Mouse (Mus musculus) neural tube, embryonic 11.5 days (tissue): ENCODE measurements around the gene Olfr1496. TPM values are rescaled to one million over a fixed set of nuclear protein-coding genes. Genes with fewer than 3 reads are reported as not detected.
"Not testable (repeated sequence)": the region's sequence is repeated elsewhere in the genome, so short reads cannot be mapped to it uniquely, and the experiment has no call there.

Source experiments
- ATAC-seq: fragments of 200-750 bp; cut with Nextera tagmentation; 2 replicates; pipeline ENCODE4 v1.8.0; 2017; ENCODE audit warnings: moderate number of reproducible peaks, mild to moderate bottlenecking, moderate TSS enrichment, moderate library complexity; ENCODE audit not compliant: insufficient read depth, low FRiP score, low TSS enrichment
- DNase-seq: peaks from one replicate; pipeline ENCODE4 v3.0.0-alpha.2; 2015; ENCODE audit warnings: low spot score
- H3K27ac ChIP-seq: fragments of 300-500 bp; sonication (generic); 2 replicates; pipeline ENCODE4 v1.5.1; 2014; ENCODE audit warnings: low read depth, mild to moderate bottlenecking, low read length
- H3K27me3 ChIP-seq: fragments of 300-500 bp; sonication (generic); 2 replicates; pipeline ENCODE4 v1.6.1; 2014; ENCODE audit warnings: mild to moderate bottlenecking, low read length, mixed read lengths; ENCODE audit not compliant: control insufficient read depth, insufficient read depth
- H3K36me3 ChIP-seq: fragments of 300-500 bp; sonication (generic); 2 replicates; pipeline ENCODE4 v1.6.1; 2014; ENCODE audit warnings: mild to moderate bottlenecking, low read length, moderate library complexity, mixed read lengths; ENCODE audit not compliant: control insufficient read depth, insufficient read depth
- H3K4me1 ChIP-seq: fragments of 300-500 bp; sonication (generic); 2 replicates; pipeline ENCODE4 v1.6.1; 2014; ENCODE audit warnings: low read length, mixed read lengths; ENCODE audit not compliant: control insufficient read depth, insufficient read depth
- H3K4me2 ChIP-seq: fragments of 300-500 bp; sonication (generic); 2 replicates; pipeline ENCODE4 v1.6.1; 2014; ENCODE audit warnings: low read depth, mild to moderate bottlenecking, moderate library complexity
- H3K4me3 ChIP-seq: fragments of 300-500 bp; sonication (generic); 2 replicates; pipeline ENCODE4 v1.5.1; 2014; ENCODE audit warnings: low read depth, low read length
- H3K9ac ChIP-seq: fragments of 300-500 bp; sonication (generic); 2 replicates; pipeline ENCODE4 v1.6.1; 2014; ENCODE audit warnings: mild to moderate bottlenecking, low read length
- H3K9me3 ChIP-seq: fragments of 300-500 bp; sonication (generic); 2 replicates; pipeline ENCODE4 v1.6.1; 2016; ENCODE audit warnings: low read length; ENCODE audit not compliant: control insufficient read depth
- WGBS: fragments of 180-500 bp; shearing (Covaris S2); extraction: QIAGEN DNeasy Blood & Tissue Kit; methylation state at CpG from one replicate; pipeline ENCODE4 v1.1.7; 2014; 5-methylcytosine and 5-hydroxymethylcytosine counted together
- polyA plus RNA-seq: library from polyadenylated mRNA; unstranded; fragments of >200 nt; fragmentation: Nextera tagmentation; extraction: Ambion mirVana; gene quantifications from 2 replicates; pipeline ENCODE4 v1.2.1, GENCODE M21; 2014

Olfr1496 gene
- polyA plus RNA-seq: not detected in 2 replicates

- H3K36me3 ChIP-seq: no peaks in the 10 kb centered on the region
- no peak for DNase-seq
- H3K9ac ChIP-seq: no peak within 1 kb of the TSS
- H3K27me3 ChIP-seq: no peaks in the 10 kb centered on the region
- no peak within 1 kb of the TSS for H3K27ac ChIP-seq
- no peak for ATAC-seq
- H3K9me3 ChIP-seq: no peaks in the 10 kb centered on the region
- H3K4me1 ChIP-seq: no peaks in the 10 kb centered on the region
- no peak within 1 kb of the TSS for H3K4me2 ChIP-seq
- no peak within 1 kb of the TSS for H3K4me3 ChIP-seq
- WGBS: 85% methylated on average over 1 of the region's 1 CpGs
Measured at GRCm38 (mm10) chr19:13777578-13777977, at the start of gene Olfr1496. Gene Olfr1496 (plus strand): TSS chr19:13777878.

GRCm38 (mm10) chr19:13739428-13739827, 38.2 kb upstream of the Olfr1496 start, which contains the start of gene Olfr1494:
Gene Olfr1494 (plus strand): TSS chr19:13739728.
- Histone ChIP-seq H3K27me3 (no peaks in the 10 kb centered on the region), H3K4me2 (no peak within 1 kb of the TSS), H3K9me3 (no peaks in the 10 kb centered on the region), H3K4me3 (no peak within 1 kb of the TSS), H3K9ac (no peak within 1 kb of the TSS), H3K27ac (no peak within 1 kb of the TSS), H3K36me3 (no peaks in the 10 kb centered on the region), H3K4me1 (no peaks in the 10 kb centered on the region)
- 92% methylated on average over 4 of the region's 4 CpGs for WGBS
- no peak for DNase-seq
- ATAC-seq: no peak

GRCm38 (mm10) chr19:13749366-13749765, 28.3 kb upstream of the Olfr1496 start:
- no peaks in the 10 kb centered on the region for H3K27me3 ChIP-seq
- ATAC-seq (no peak), DNase-seq (no peak)
- no peaks in the 10 kb centered on the region for H3K4me1 ChIP-seq
- H3K9me3 ChIP-seq: no peaks in the 10 kb centered on the region
- no peak overlapping the region for H3K27ac ChIP-seq
- WGBS: 87% methylated on average over 1 of the region's 1 CpGs
- H3K36me3 ChIP-seq: no peaks in the 10 kb centered on the region
- no peak overlapping the region for H3K9ac ChIP-seq
- no peak overlapping the region for H3K4me3 ChIP-seq
- H3K4me2 ChIP-seq: no peak overlapping the region

- no peak for ATAC-seq
- Histone ChIP-seq H3K4me1 (no peaks in the 10 kb centered on the region), H3K36me3 (no peaks in the 10 kb centered on the region), H3K4me2 (no peak within 1 kb of the TSS), H3K27me3 (no peaks in the 10 kb centered on the region), H3K27ac (no peak within 1 kb of the TSS), H3K4me3 (no peak within 1 kb of the TSS), H3K9me3 (no peaks in the 10 kb centered on the region), H3K9ac (no peak within 1 kb of the TSS)
- 86% methylated on average over 3 of the region's 3 CpGs for WGBS
- no peak for DNase-seq
Measured at GRCm38 (mm10) chr19:13764306-13764705, 13.4 kb upstream of the Olfr1496 start, which contains the start of gene Olfr1495. Gene Olfr1495 (plus strand): TSS chr19:13764606.

- 88% methylated on average over 9 of the region's 9 CpGs for WGBS
- Histone ChIP-seq H3K27ac (no peak overlapping the region), H3K9me3 (no peaks in the 10 kb centered on the region), H3K9ac (no peak overlapping the region), H3K27me3 (no peaks in the 10 kb centered on the region), H3K36me3 (no peaks in the 10 kb centered on the region), H3K4me3 (no peak overlapping the region), H3K4me1 (no peaks in the 10 kb centered on the region), H3K4me2 (no peak overlapping the region)
- DNase-seq (no peak), ATAC-seq (no peak)
Measured at GRCm38 (mm10) chr19:13768565-13769276, 9.0 kb upstream of the Olfr1496 start.

- no peaks in the 10 kb centered on the region for H3K9me3 ChIP-seq
- H3K4me1 ChIP-seq: no peaks in the 10 kb centered on the region
- ATAC-seq: no peak
- no peak within 1 kb of the TSS for H3K4me3 ChIP-seq
- H3K27ac ChIP-seq: no peak within 1 kb of the TSS
- DNase-seq: no peak
- no peaks in the 10 kb centered on the region for H3K27me3 ChIP-seq
- H3K4me2 ChIP-seq: no peak within 1 kb of the TSS
- H3K9ac ChIP-seq: no peak within 1 kb of the TSS
- H3K36me3 ChIP-seq: no peaks in the 10 kb centered on the region
Measured at GRCm38 (mm10) chr19:13798102-13798501, 20.4 kb downstream of the Olfr1496 start, which contains the start of gene Olfr1497. Gene Olfr1497 (minus strand): TSS chr19:13798202.

GRCm38 (mm10) chr19:13805486-13805885, 27.8 kb downstream of the Olfr1496 start:
- H3K27me3 ChIP-seq, H3K9ac ChIP-seq, H3K9me3 ChIP-seq, H3K4me2 ChIP-seq, ATAC-seq, H3K4me1 ChIP-seq, H3K27ac ChIP-seq, DNase-seq, H3K4me3 ChIP-seq, H3K36me3 ChIP-seq: not testable (repeated sequence)
- 63% methylated on average over 1 of the region's 1 CpGs for WGBS

GRCm38 (mm10) chr19:13812823-13813222, 35.1 kb downstream of the Olfr1496 start:
- DNase-seq: no peak
- Histone ChIP-seq H3K36me3 (no peaks in the 10 kb centered on the region), H3K27ac (no peak overlapping the region), H3K4me3 (no peak overlapping the region), H3K4me2 (no peak overlapping the region), H3K9me3 (no peaks in the 10 kb centered on the region), H3K4me1 (no peaks in the 10 kb centered on the region), H3K9ac (no peak overlapping the region), H3K27me3 (no peaks in the 10 kb centered on the region)
- no peak for ATAC-seq
- 51% methylated on average over 2 of the region's 2 CpGs for WGBS

- H3K27me3 ChIP-seq: no peaks in the 10 kb centered on the region
- H3K4me2 ChIP-seq: no peak overlapping the region
- no peak overlapping the region for H3K27ac ChIP-seq
- no peaks in the 10 kb centered on the region for H3K9me3 ChIP-seq
- DNase-seq: no peak
- no peaks in the 10 kb centered on the region for H3K4me1 ChIP-seq
- no peak for ATAC-seq
- H3K4me3 ChIP-seq: no peak overlapping the region
- H3K9ac ChIP-seq: no peak overlapping the region
- 38% methylated on average over 5 of the region's 5 CpGs for WGBS
- no peaks in the 10 kb centered on the region for H3K36me3 ChIP-seq
Measured at GRCm38 (mm10) chr19:13818827-13819226, 41.1 kb downstream of the Olfr1496 start.
